24 mouse cellular contexts compared by ENCODE assay signal in the genomic region with DNA sequence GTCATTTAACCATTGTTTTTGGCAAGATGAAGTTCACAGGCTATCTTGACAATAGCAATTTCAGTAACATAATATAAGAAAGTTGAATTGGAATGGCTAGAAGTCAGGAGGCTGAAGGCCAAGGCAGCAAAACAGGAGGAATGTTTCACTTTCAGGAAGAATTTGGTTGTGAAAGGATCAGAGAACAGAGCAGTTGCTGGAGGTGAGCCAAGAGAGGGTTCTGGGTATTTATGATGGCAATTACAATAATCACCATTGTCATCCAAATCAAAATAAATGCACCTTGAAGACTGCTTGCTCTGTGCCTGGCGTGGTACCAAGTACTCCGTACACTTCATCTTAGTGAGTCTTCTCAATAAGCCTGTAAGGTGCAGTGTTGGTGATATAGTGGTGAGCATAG.
DNase-seq lines count a peak whose midpoint lies in the region; ATAC-seq and TF ChIP-seq lines count a peak whose summit lies in the region.
"Had no signal": no experiment of that assay in that cellular context is flagged by ENCODE, and none has a peak within 500 bp of the region (broad histone marks: within the 10 kb centered on the region; RNA-seq: fewer than 3 reads in every experiment).

No protein-coding gene starts in this region.

- H3K27ac ChIP-seq in heart, embryonic 10.5 days, result no peak overlapping the region
- H3K27ac ChIP-seq in lung, embryonic 14.5 days (ENCODE audit: low read depth), result no peak overlapping the region
- H3K27ac ChIP-seq in midbrain, embryonic 16.5 days (ENCODE audit: low read length), result no peak overlapping the region
- H3K27ac ChIP-seq: embryonic facial prominence, embryonic 15.5 days; heart, embryonic 13.5 days; hindbrain, embryonic 13.5 days had no signal

- no peak for TF ChIP-seq CTCF in lung, embryonic 14.5 days (IDR thresholded peaks at IDR 0.05; ENCODE audit: low read depth)

- H3K27me3 ChIP-seq in heart, embryonic 10.5 days (ENCODE audit: insufficient read depth, poor library complexity, severe bottlenecking), result no peaks in the 10 kb centered on the region
- H3K27me3 ChIP-seq in lung, embryonic 14.5 days (ENCODE audit: insufficient read depth, low read length), result no peaks in the 10 kb centered on the region
- no peaks in the 10 kb centered on the region for H3K27me3 ChIP-seq in midbrain, embryonic 16.5 days (ENCODE audit: control insufficient read depth, insufficient read depth, low read depth, low read length)
- H3K27me3 ChIP-seq: embryonic facial prominence, embryonic 15.5 days; heart, embryonic 13.5 days; hindbrain, embryonic 13.5 days had no signal

- DNase-seq in heart, embryonic 10.5 days (ENCODE audit: low spot score), result peak; percentile 52
- DNase-seq in heart, adult 9 months (ENCODE audit: low spot score in 2 of 2), result no peak
- peak; percentile 52 for DNase-seq in lung, embryonic 14.5 days
- DNase-seq in lung, postnatal 25 days (ENCODE audit: low spot score), result no peak
- peak; percentile 6 for DNase-seq in Muller cell, postnatal 12 days (ENCODE audit: inconsistent ontology term)
- peak; percentile 46 for DNase-seq in lung, postnatal 10 days
- DNase-seq in gastrocnemius, postnatal 10 days, result no peak
- DNase-seq: adrenal gland, adult 8-10 months; adrenal gland, postnatal 25 days; cerebellum, adult 11-12 months; cerebellum, adult 8-10 months; cerebellum, postnatal 10 days; cerebellum, postnatal 36 days; embryo, embryonic 11 days; forebrain, postnatal 0 days; gastrocnemius, postnatal 36 days had no signal

- WGBS in heart, embryonic 10.5 days, result 89% methylated on average over 2 of the region's 2 CpGs
- 58% methylated on average over 2 of the region's 2 CpGs for WGBS in lung, embryonic 14.5 days
- 86% methylated on average over 2 of the region's 2 CpGs for WGBS in midbrain, embryonic 16.5 days

- no peak overlapping the region for H3K4me3 ChIP-seq in heart, embryonic 10.5 days
- H3K4me3 ChIP-seq in lung, embryonic 14.5 days (ENCODE audit: low read depth, low read length), result no peak overlapping the region
- H3K4me3 ChIP-seq in midbrain, embryonic 16.5 days (ENCODE audit: low read depth, low read length), result no peak overlapping the region
- H3K4me3 ChIP-seq: embryonic facial prominence, embryonic 15.5 days; heart, embryonic 13.5 days; hindbrain, embryonic 13.5 days had no signal

- no peak for ATAC-seq in lung, embryonic 14.5 days (ENCODE audit: insufficient read depth)
- ATAC-seq in midbrain, embryonic 16.5 days, result no peak
- ATAC-seq: activated CD4-positive, CD25-positive, alpha-beta regulatory T cell, adult 4 months; CD4-positive, CD25-positive, alpha-beta regulatory T cell, adult 4 months; forebrain, embryonic 14.5 days; forebrain, postnatal 0 days; hindbrain, embryonic 16.5 days had no signal

- no peaks in the 10 kb centered on the region for H3K36me3 ChIP-seq in heart, embryonic 10.5 days
- H3K36me3 ChIP-seq in lung, embryonic 14.5 days (ENCODE audit: insufficient read depth), result no peaks in the 10 kb centered on the region
- no peaks in the 10 kb centered on the region for H3K36me3 ChIP-seq in midbrain, embryonic 16.5 days (ENCODE audit: control insufficient read depth, insufficient read depth, low read length)
- H3K36me3 ChIP-seq: embryonic facial prominence, embryonic 15.5 days; heart, embryonic 13.5 days; hindbrain, embryonic 13.5 days had no signal

- no peaks in the 10 kb centered on the region for H3K4me1 ChIP-seq in heart, embryonic 10.5 days
- H3K4me1 ChIP-seq in lung, embryonic 14.5 days (ENCODE audit: insufficient read depth), result no peaks in the 10 kb centered on the region
- no peaks in the 10 kb centered on the region for H3K4me1 ChIP-seq in midbrain, embryonic 16.5 days (ENCODE audit: control insufficient read depth, insufficient read depth, low read length)
- H3K4me1 ChIP-seq: embryonic facial prominence, embryonic 15.5 days; hindbrain, embryonic 13.5 days had no signal

- H3K9ac ChIP-seq in lung, embryonic 14.5 days, result no peak overlapping the region
- H3K9ac ChIP-seq in midbrain, embryonic 16.5 days (ENCODE audit: low read depth, low read length), result no peak overlapping the region
- H3K9ac ChIP-seq: embryonic facial prominence, embryonic 15.5 days; forebrain, postnatal 0 days; heart, embryonic 13.5 days; hindbrain, embryonic 13.5 days had no signal

- H3K9me3 ChIP-seq in heart, embryonic 10.5 days, result no peaks in the 10 kb centered on the region
- H3K9me3 ChIP-seq in lung, embryonic 14.5 days (ENCODE audit: low read depth, low read length), result no peaks in the 10 kb centered on the region
- H3K9me3 ChIP-seq in midbrain, embryonic 16.5 days (replicated peaks; ENCODE audit: control insufficient read depth, low read length, poor library complexity, severe bottlenecking), result no peaks in the 10 kb centered on the region
- H3K9me3 ChIP-seq: embryonic facial prominence, embryonic 15.5 days; heart, embryonic 13.5 days had no signal

- no peak overlapping the region for H3K4me2 ChIP-seq in lung, embryonic 14.5 days
- no peak overlapping the region for H3K4me2 ChIP-seq in midbrain, embryonic 16.5 days (ENCODE audit: low read length)
- H3K4me2 ChIP-seq: embryonic facial prominence, embryonic 15.5 days; heart, embryonic 13.5 days; hindbrain, embryonic 13.5 days had no signal

Comparison
In these comparisons a context has a peak if more than half of its experiments do, and no peak if none do; other contexts are left out.
1. DNase-seq: peak in heart, embryonic 10.5 days (single experiment), lung, embryonic 14.5 days (single experiment), Muller cell, postnatal 12 days (single experiment) and lung, postnatal 10 days (single experiment); none in heart, adult 9 months (0 of 2), lung, postnatal 25 days (single experiment) and gastrocnemius, postnatal 10 days (single experiment).